Mouse (Mus musculus) retina, postnatal 7 days (tissue): Measurements from ENCODE around the gene Zfp738.
"Not testable (repeated sequence)": the region's sequence is repeated elsewhere in the genome, so short reads cannot be mapped to it uniquely, and the experiment has no call there.

Experiments used
- DNase-seq: peaks from one replicate; pipeline ENCODE4 v3.0.0-alpha.2; 2012; ENCODE audit warnings: low read depth, low spot score

The Zfp738 gene

GRCm38 (mm10) chr13:67686971-67687370 lies at the start of gene Zfp738:
TSS of gene Zfp738 (minus strand) at chr13:67687071.
- no peak for DNase-seq

GRCm38 (mm10) chr13:67734391-67734790 lies 47.5 kb upstream of the Zfp738 start:
- DNase-seq, result not testable (repeated sequence)

GRCm38 (mm10) chr13:67729441-67729840 lies 42.6 kb upstream of the Zfp738 start:
- not testable (repeated sequence) for DNase-seq

- DNase-seq, result peak; percentile 28
Measured at GRCm38 (mm10) chr13:67728641-67729318, 41.9 kb upstream of the Zfp738 start, which contains the start of gene Zfp65. TSS of gene Zfp65 (minus strand) at chr13:67729173.

GRCm38 (mm10) chr13:67728106-67728505 lies 41.2 kb upstream of the Zfp738 start:
- no peak for DNase-seq

GRCm38 (mm10) chr13:67725331-67725730 lies 38.5 kb upstream of the Zfp738 start:
- DNase-seq, result not testable (repeated sequence)

GRCm38 (mm10) chr13:67723848-67724479 lies 37.1 kb upstream of the Zfp738 start:
- peak; percentile 82 for DNase-seq

- DNase-seq, result not testable (repeated sequence)
Measured at GRCm38 (mm10) chr13:67683841-67684240, 3.0 kb downstream of the Zfp738 start.

GRCm38 (mm10) chr13:67682959-67683735 lies 3.7 kb downstream of the Zfp738 start:
- DNase-seq, result peak; percentile 80

GRCm38 (mm10) chr13:67674902-67675301 lies 12.0 kb downstream of the Zfp738 start:
- no peak for DNase-seq

- no peak for DNase-seq
Measured at GRCm38 (mm10) chr13:67652496-67652895, 34.4 kb downstream of the Zfp738 start.

- DNase-seq, result peak; percentile 83
Measured at GRCm38 (mm10) chr13:67637294-67638007, 49.4 kb downstream of the Zfp738 start, which contains the start of the genes Gm49345 and Zfp729a. TSS of gene Gm49345 (minus strand) at chr13:67637769. TSS of gene Zfp729a (minus strand) at chr13:67637791.

GRCm38 (mm10) chr13:67610108-67610507 lies 76.8 kb downstream of the Zfp738 start:
- DNase-seq, result no peak

GRCm38 (mm10) chr13:67609066-67609876 lies 77.6 kb downstream of the Zfp738 start, which contains the start of gene Zfp729b:
TSS of gene Zfp729b (minus strand) at chr13:67609707.
- peak; percentile 85 for DNase-seq
